Mouse (Mus musculus) liver, embryonic 11.5 days (tissue): ENCODE data around the gene Ankrd65. TPM values are rescaled to one million over a fixed set of nuclear protein-coding genes. Genes with fewer than 3 reads are reported as not detected.

Source experiments
- ATAC-seq: fragments of 200-750 bp; cut with Nextera tagmentation; replicated peaks from 2 replicates; pipeline ENCODE4 v1.8.0; 2017; ENCODE audit warnings: moderate number of reproducible peaks, mild to moderate bottlenecking, moderate TSS enrichment, moderate library complexity; ENCODE audit not compliant: low FRiP score
- DNase-seq: peaks from one replicate; pipeline ENCODE4 v3.0.0-alpha.2; 2017; ENCODE audit warnings: low spot score
- H3K27ac ChIP-seq: fragments of 300-500 bp; sonication (generic); 2 replicates; pipeline ENCODE4 v1.5.1; 2014; ENCODE audit warnings: mild to moderate bottlenecking, low read depth, low read length, control low read depth
- H3K27me3 ChIP-seq: fragments of 300-500 bp; sonication (generic); replicated peaks from 2 replicates; pipeline ENCODE4 v1.6.1; 2014; ENCODE audit warnings: low read length, mixed read lengths; ENCODE audit not compliant: control insufficient read depth, insufficient read depth
- H3K36me3 ChIP-seq: fragments of 300-500 bp; sonication (generic); 2 replicates; pipeline ENCODE4 v1.6.1; 2014; ENCODE audit warnings: mild to moderate bottlenecking, low read length, moderate library complexity, mixed read lengths; ENCODE audit not compliant: control insufficient read depth, insufficient read depth
- H3K4me1 ChIP-seq: fragments of 300-500 bp; sonication (generic); replicated peaks from 2 replicates; pipeline ENCODE4 v1.6.1; 2014; ENCODE audit warnings: low read length, mixed read lengths; ENCODE audit not compliant: control insufficient read depth, insufficient read depth
- H3K4me2 ChIP-seq: fragments of 300-500 bp; sonication (generic); 2 replicates; pipeline ENCODE4 v1.6.1; 2014; ENCODE audit warnings: mild to moderate bottlenecking, control low read depth, moderate library complexity
- H3K4me3 ChIP-seq: fragments of 300-500 bp; sonication (generic); 2 replicates; pipeline ENCODE4 v1.5.1; 2014; ENCODE audit warnings: low read depth, low read length, control low read depth
- H3K9ac ChIP-seq: fragments of 300-500 bp; sonication (generic); 2 replicates; pipeline ENCODE4 v1.6.1; 2014; ENCODE audit warnings: low read depth, low read length, control low read depth
- H3K9me3 ChIP-seq: fragments of 300-500 bp; sonication (generic); 2 replicates; pipeline ENCODE4 v1.6.1; 2016; ENCODE audit warnings: low read length, inconsistent platforms, mixed read lengths; ENCODE audit not compliant: control insufficient read depth
- WGBS: fragments of 180-500 bp; shearing (Covaris S2); extraction: QIAGEN DNeasy Blood & Tissue Kit; methylation state at CpG from one replicate; pipeline ENCODE4 v1.1.7; 2014; 5-methylcytosine and 5-hydroxymethylcytosine counted together
- polyA plus RNA-seq: library from polyadenylated mRNA; unstranded; fragments of >200 nt; fragmentation: Nextera tagmentation; extraction: Ambion mirVana; gene quantifications from 2 replicates; pipeline ENCODE4 v1.2.1, GENCODE M21; 2014

Ankrd65 gene
- polyA plus RNA-seq, 1 experiment from 2014 or later, result not detected

DNA sequence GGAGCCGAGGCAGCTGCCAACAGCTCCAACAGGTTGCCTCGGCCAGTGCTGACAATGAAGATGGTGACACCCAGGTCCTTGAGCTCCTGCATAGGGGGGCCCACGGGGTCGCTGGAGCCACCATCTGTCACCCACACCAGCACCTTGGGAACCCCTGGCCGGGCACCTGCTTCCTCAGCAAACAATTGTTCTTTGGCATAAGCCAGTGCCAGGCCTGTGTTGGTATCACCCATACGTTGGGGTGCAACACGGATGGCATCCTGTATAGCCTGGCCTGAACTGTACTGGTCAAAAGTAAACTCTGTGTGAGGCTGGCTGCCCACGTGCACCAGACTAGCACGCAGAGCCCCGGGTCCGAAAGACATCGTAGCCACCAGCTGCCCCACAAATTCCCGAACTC is 17.5 kb upstream of the Ankrd65 start:
- Histone ChIP-seq H3K9ac (no peak overlapping the region), H3K27me3 (peaks cover 40% of the 10 kb centered on the region), H3K9me3 (no peaks in the 10 kb centered on the region), H3K4me3 (no peak overlapping the region), H3K27ac (no peak overlapping the region), H3K4me2 (no peak overlapping the region), H3K36me3 (no peaks in the 10 kb centered on the region), H3K4me1 (peaks cover 24% of the 10 kb centered on the region)
- no peak for ATAC-seq
- no peak for DNase-seq
- WGBS, result 76% methylated on average over 13 of the region's 13 CpGs

DNA sequence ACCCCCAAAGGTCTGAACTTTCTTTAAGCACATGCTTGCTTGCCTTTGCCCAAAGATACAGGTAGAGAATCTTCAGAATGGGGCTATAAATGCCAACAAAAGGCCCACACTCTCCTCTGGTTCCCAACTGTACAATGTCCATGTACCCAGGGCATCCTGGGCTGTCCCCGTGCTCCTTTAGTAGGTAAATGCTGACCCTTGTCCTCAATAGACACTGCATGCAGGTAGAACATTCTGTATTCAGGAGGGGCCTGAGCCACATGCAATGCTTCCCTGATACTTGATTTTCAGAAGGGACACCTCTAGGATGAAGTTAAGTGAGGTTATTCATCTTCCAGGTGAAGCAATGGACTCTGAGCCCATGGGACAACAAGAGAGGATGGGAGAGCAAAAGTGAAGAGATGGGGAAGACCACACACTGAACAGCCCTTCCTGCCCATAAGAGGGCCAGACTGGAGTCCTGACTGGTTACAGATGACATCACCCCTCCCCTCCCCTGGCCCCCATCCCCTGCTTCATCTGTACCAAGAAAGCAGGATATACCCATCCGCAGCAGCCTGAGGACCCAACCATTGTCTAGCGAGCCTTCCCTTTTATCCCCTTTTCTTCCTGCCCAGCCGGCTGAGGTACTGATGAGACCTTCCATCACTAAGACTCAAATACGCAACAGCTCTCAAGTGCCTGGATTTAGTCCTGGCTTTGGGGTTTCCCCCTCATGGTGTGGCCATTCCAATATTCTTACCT is 16.7 kb upstream of the Ankrd65 start:
- Histone ChIP-seq H3K27ac (no peak overlapping the region), H3K9ac (peak overlapping the region; percentile 40), H3K4me2 (peak overlapping the region; percentile 78), H3K9me3 (no peaks in the 10 kb centered on the region), H3K4me3 (no peak overlapping the region), H3K4me1 (peaks cover 24% of the 10 kb centered on the region), H3K36me3 (no peaks in the 10 kb centered on the region), H3K27me3 (peaks cover 40% of the 10 kb centered on the region)
- ATAC-seq (no peak), DNase-seq (no peak)
- WGBS, result 38% methylated on average over 5 of the region's 5 CpGs

DNA sequence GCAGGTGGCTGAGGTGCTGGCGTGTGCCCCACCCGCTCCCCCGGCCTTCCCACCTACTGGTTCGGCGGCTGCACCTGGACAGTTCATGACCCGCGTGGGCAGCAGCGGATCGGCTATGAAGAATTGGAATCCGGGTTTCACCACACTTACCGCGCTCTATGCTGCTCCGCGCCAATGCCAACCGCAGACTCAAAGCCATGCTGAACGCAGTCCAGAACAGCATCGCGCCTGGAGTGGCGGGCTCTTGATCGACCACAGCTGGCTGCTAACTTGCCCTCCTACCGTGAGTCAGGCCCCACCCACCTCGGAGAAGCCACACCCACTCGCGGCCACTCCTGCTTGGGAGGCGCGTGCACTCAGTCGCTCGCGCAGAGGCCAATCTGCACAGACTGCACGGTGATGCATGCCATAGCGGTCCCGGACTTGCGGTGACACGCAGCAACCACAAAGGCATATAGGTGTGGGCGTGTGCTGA is 15.9 kb upstream of the Ankrd65 start, which contains the start of gene Vwa1:
Vwa1 (minus strand) TSS at position 419 of the 475 bp plus-strand sequence.
- Histone ChIP-seq H3K4me2 (peak within 1 kb of the TSS; percentile 78), H3K4me1 (peaks cover 23% of the 10 kb centered on the region), H3K9me3 (no peaks in the 10 kb centered on the region), H3K4me3 (peak within 1 kb of the TSS; percentile 42), H3K36me3 (no peaks in the 10 kb centered on the region), H3K27ac (no peak within 1 kb of the TSS), H3K27me3 (peaks cover 40% of the 10 kb centered on the region), H3K9ac (peak within 1 kb of the TSS; percentile 40)
- ATAC-seq, result peak; percentile 77
- 2% methylated on average over 35 of the region's 35 CpGs for WGBS
- DNase-seq, result peak; percentile 85

DNA sequence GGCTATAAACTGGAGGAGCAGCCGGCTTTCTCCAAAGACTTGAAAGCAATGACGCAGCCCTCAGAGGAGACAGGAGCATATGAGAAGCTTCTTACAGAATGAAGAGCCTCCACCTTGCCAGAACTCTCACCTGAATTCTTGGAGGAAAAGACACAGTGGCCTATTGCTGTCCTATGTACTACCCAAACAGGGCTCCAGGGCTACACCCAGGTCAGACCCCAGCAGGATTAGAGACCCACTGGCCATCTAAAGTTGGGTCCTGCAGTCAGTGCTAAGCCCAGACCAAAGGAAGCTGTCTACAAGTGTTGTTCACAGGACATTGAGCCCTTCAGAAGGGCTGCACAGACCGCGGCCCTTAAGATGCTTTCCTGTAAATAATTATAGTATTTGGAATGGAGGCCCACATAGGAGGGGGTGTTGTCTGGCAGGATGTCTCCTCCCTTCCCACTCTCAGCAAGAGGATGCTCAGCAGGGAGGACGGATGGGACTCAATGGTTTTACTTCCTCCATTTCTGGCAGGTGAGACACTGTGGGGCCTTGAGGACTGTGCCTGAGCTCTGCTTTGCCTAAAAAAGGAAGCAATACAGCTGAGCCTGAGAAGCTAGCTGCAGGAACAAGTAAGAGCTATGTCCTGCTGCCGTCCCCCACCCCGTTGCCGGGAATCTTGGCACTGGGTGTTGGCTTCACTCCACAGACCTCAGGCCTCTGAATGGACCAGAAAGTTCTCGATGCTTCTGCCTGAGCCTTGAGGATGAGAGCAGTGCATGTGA is 15.1 kb upstream of the Ankrd65 start:
- no peaks in the 10 kb centered on the region for H3K36me3 ChIP-seq
- peaks cover 40% of the 10 kb centered on the region for H3K27me3 ChIP-seq
- H3K4me2 ChIP-seq, result peak overlapping the region; percentile 78
- H3K9me3 ChIP-seq, result no peaks in the 10 kb centered on the region
- H3K9ac ChIP-seq, result no peak overlapping the region
- 56% methylated on average over 9 of the region's 9 CpGs for WGBS
- no peak for ATAC-seq
- no peak overlapping the region for H3K27ac ChIP-seq
- DNase-seq, result no peak
- H3K4me3 ChIP-seq, result peak overlapping the region; percentile 42
- peaks cover 21% of the 10 kb centered on the region for H3K4me1 ChIP-seq

DNA sequence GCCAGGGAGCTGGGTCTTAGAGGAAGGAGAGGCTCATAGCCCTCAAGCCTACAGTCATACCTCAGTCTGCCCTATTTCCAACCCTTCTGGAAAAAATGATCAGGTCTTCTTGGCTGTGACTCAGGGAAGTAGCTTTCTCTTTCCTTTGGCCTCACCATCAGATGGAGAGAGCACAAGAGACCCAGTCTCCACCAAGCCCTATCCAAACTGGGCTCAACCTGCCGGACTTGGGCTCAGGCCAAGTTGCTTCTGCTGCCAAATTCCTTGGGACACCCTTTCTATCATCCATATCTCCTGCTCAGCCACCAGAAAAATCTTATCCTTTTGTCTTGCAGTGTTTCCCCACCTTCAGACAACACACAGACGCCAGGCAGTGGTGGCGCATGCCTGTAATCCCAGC is 14.4 kb upstream of the Ankrd65 start:
- Histone ChIP-seq H3K36me3 (no peaks in the 10 kb centered on the region), H3K27ac (no peak overlapping the region), H3K9ac (no peak overlapping the region), H3K4me3 (no peak overlapping the region), H3K27me3 (peaks cover 40% of the 10 kb centered on the region), H3K4me1 (peaks cover 15% of the 10 kb centered on the region), H3K4me2 (no peak overlapping the region), H3K9me3 (no peaks in the 10 kb centered on the region)
- 79% methylated on average over 3 of the region's 3 CpGs for WGBS
- DNase-seq (no peak), ATAC-seq (no peak)

DNA sequence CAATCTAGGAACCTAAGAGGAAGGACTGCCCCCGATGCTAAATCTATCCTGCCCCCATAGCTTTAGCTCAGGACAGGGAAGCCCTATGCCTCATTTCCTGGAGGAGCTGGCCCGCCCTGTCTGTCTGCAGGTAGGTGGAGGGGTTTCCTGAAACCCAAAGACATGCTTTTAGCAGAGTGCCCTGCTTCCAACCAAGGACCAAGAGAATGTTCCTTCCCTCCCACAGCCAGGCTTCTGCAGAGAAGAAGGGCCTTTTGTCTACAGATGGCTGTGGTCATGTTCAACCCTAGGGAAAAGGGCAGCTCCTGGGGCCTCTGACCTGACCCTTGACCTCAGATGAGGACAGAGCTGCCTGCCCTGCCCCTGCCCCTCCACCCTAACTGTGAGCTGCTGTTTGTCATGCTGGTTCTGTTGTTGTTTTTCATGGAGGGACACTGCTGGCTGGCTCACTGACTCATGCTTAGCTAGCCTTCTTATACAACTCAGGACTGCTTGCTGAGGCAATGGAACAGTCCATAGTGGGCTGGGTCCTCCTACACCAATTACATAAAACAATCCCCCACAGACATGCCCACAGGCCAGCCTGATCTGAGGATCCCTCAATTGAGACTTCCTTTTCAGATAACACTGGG is 13.4 kb upstream of the Ankrd65 start:
- Histone ChIP-seq H3K27ac (no peak overlapping the region), H3K4me2 (no peak overlapping the region), H3K9ac (no peak overlapping the region), H3K4me1 (peaks cover 15% of the 10 kb centered on the region), H3K27me3 (peaks cover 35% of the 10 kb centered on the region), H3K9me3 (no peaks in the 10 kb centered on the region), H3K4me3 (no peak overlapping the region), H3K36me3 (no peaks in the 10 kb centered on the region)
- DNase-seq, result no peak
- no peak for ATAC-seq
- 47% methylated on average over 2 of the region's 2 CpGs for WGBS

DNA sequence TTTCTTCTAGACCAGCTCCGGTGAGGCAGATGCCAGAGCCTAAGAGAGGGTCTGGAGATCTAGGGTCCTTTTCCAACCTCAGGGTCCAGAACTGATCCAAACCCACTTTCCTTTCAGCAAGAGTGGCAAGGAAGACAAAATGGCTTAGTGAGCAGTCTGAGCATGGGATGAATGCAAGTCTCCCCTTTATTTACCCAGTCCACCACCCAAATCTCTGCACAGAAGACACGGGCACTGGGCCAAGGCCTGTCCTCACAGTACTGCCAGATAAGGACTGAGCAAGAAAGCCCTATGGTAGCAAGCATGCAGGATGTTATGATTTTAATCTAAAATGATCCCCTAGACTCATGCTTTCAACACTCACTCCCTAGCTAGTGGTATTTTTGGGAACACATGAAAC is 12.4 kb upstream of the Ankrd65 start:
- DNase-seq (no peak), ATAC-seq (no peak)
- Histone ChIP-seq H3K4me3 (no peak overlapping the region), H3K27ac (no peak overlapping the region), H3K9ac (no peak overlapping the region), H3K4me1 (peaks cover 15% of the 10 kb centered on the region), H3K27me3 (peaks cover 31% of the 10 kb centered on the region), H3K9me3 (no peaks in the 10 kb centered on the region), H3K4me2 (no peak overlapping the region), H3K36me3 (no peaks in the 10 kb centered on the region)
- 72% methylated on average over 2 of the region's 2 CpGs for WGBS

DNA sequence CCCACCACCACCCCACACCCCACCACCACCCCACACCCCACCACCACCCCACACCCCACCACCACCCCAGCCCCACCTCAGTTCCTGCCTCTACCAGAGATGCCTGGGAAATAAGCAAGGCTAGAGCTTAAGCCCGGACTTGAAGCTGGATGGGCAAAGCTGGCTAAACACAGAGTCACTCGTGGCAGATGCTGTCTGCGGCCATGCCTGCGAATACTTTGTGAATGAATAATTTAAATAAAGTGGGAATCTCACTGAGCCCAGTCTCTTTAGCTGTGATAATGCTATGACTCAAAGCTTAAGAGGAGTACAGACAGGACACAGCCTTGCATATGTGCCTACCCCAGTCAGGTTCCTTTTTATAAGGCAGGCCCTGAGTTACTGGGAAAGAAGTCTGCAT is 10.7 kb upstream of the Ankrd65 start:
- WGBS, result 81% methylated on average over 4 of the region's 4 CpGs
- H3K9me3 ChIP-seq, result no peaks in the 10 kb centered on the region
- no peak for ATAC-seq
- H3K36me3 ChIP-seq, result no peaks in the 10 kb centered on the region
- no peak overlapping the region for H3K4me3 ChIP-seq
- H3K27me3 ChIP-seq, result peaks cover 15% of the 10 kb centered on the region
- no peak overlapping the region for H3K4me2 ChIP-seq
- no peak overlapping the region for H3K9ac ChIP-seq
- peaks cover 14% of the 10 kb centered on the region for H3K4me1 ChIP-seq
- DNase-seq, result no peak
- no peak overlapping the region for H3K27ac ChIP-seq
